Mouse (Mus musculus) brain, adult 10 weeks (tissue): ENCODE measurements around the gene Olfr105-ps. TPM values are rescaled to one million over a fixed set of nuclear protein-coding genes. Genes with fewer than 3 reads are reported as not detected.

Experiments
- polyA plus RNA-seq: library from polyadenylated mRNA; stranded (reverse); fragments of 350-450 nt; fragmentation: Illumina TruSeq; extraction: RNeasy Lipid Tissue Mini Kit (QIAGEN cat#74804); gene quantifications from one replicate; pipeline ENCODE4 v1.2.3, GENCODE M21; 2015; ENCODE audit warnings: low read depth, low replicate concordance

Gene Olfr105-ps
- polyA plus RNA-seq = not detected

DNA sequence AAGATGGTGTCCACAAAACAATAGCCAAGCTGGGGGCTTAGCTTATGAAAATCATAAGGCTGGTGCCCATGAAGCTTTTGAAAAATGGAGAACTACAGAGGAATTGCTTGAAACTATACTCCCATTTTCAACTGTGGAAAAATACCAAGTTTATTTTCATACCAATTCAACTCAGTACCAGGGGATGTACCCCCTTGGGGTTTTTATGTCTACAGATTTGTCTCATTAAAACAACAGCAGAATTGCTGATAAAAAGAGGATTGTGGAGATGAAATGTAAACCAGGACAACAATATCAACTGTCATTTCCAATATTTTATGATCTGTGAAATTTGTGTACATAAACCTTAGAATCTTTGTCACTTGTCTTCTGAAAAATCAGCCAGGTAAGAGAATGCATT, at the start of gene Olfr105-ps:
Gene Olfr105-ps, plus strand, starts transcription at position 301 of the 400 bp plus-strand sequence.

DNA sequence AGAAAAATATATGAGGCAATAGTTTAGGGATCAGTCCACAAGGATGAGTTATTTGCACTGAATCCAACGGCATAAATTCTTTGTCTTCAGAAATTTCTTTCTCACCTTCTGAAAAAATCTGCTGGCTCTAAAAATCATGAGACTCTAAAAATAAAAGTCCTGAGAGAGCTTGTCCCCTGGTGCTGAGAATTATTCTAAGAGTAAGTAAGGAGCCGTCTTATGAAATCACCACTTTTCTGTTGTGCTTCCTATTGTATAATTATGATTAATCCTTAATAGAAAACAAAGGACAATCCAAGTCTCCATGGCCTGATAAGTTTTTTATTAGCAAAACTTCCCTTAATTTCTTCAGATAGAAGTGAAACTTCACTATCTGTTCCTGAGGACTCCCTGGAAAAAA, 39.2 kb upstream of the Olfr105-ps start, which contains the start of gene Olfr103:
Gene Olfr103, minus strand, starts transcription at position 101 of the 400 bp plus-strand sequence.

DNA sequence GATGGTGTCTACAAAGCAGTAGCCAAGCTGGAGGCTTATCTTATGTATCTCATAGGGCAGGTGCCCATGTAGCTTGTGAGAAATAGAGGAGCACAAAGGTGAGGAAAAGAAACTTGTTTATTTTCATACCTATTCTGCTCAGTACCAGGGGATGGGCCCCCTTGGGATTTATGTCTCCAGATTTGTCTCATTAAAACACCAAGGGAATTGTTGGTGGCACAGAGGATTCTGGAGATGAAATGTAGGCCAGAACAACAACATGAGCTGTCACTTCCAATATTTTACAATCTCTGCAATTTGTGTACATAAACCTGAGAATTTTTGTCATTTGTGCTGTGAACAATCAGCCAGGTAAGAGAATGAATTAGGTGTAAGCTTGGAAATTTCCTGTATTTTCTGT, 19.6 kb upstream of the Olfr105-ps start, which contains the start of gene Olfr104-ps:
Gene Olfr104-ps, plus strand, starts transcription at position 301 of the 400 bp plus-strand sequence.

DNA sequence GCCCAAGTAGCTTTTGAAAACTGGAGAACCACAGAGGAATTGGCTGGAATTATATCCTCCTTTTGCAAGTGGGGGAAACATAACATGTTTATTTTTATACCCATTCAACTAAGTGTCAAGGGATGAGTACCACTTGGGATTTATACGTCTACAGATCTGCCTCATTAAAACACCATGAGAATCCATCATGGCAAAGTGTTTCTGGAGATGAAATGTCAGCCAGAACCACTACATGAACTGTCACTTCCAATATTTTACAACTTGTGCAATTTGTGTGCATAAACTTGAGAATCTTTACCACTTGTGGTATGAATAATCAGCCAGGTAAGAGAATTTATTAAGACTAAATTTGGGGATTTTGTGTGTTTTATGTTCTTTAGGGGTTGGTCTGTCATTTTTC, 11.3 kb downstream of the Olfr105-ps start, which contains the start of gene Olfr106-ps:
Gene Olfr106-ps, plus strand, starts transcription at position 301 of the 400 bp plus-strand sequence.

DNA sequence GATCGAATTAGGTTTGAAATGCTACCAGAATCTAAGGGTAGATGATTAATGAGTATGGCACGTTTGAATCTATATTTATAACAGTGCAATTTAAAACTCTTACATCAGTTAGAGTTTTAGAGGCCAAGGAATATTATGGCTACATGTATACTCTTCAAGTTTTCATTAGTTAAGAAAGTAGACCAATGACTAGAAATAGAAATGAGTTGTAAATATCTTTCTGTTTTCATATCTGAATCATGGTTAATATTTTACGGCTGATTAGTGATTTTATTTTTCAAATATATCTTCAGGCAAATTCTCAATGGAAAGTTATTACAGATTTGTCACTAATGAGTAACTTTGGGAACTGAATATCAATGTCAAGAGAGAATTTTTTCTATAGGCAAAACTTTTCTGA, 20.1 kb downstream of the Olfr105-ps start, which contains the start of gene Olfr107:
Gene Olfr107, plus strand, starts transcription at position 301 of the 400 bp plus-strand sequence.

Other genes starting within 250 kb of the Olfr105-ps start
- gene Olfr93, start 217.5 kb upstream of the Olfr105-ps start, polyA plus RNA-seq = not detected
- gene Ubd, start 185.1 kb upstream of the Olfr105-ps start, polyA plus RNA-seq = not detected
- gene Olfr94, start 178.0 kb upstream of the Olfr105-ps start, polyA plus RNA-seq = not detected
- gene Olfr95, start 165.9 kb upstream of the Olfr105-ps start, polyA plus RNA-seq = not detected
- gene Olfr96, start 158.9 kb upstream of the Olfr105-ps start, polyA plus RNA-seq = not detected
- gene Olfr97, start 141.7 kb upstream of the Olfr105-ps start, polyA plus RNA-seq = not detected
- gene Olfr98, start 115.3 kb upstream of the Olfr105-ps start, polyA plus RNA-seq = not detected
- 5.0 TPM for gene H2-M3, start 108.8 kb upstream of the Olfr105-ps start, polyA plus RNA-seq
- gene Olfr99, start 95.6 kb upstream of the Olfr105-ps start, polyA plus RNA-seq = not detected
- gene Olfr101, start 74.7 kb upstream of the Olfr105-ps start, polyA plus RNA-seq = not detected
- not detected for gene Olfr102, start 62.0 kb upstream of the Olfr105-ps start, polyA plus RNA-seq
- not detected for gene Olfr103, start 39.3 kb upstream of the Olfr105-ps start, polyA plus RNA-seq
- gene Olfr104-ps, start 19.5 kb upstream of the Olfr105-ps start, polyA plus RNA-seq = not detected
- gene Olfr106-ps, start 11.4 kb downstream of the Olfr105-ps start, polyA plus RNA-seq = not detected
- not detected for gene Olfr107, start 20.2 kb downstream of the Olfr105-ps start, polyA plus RNA-seq
- not detected for gene Olfr108, start 66.4 kb downstream of the Olfr105-ps start, polyA plus RNA-seq
- gene Olfr109, start 79.9 kb downstream of the Olfr105-ps start, polyA plus RNA-seq = not detected
- gene H2-M2, start 104.5 kb downstream of the Olfr105-ps start, polyA plus RNA-seq = not detected
- not detected for gene Olfr110, start 113.4 kb downstream of the Olfr105-ps start, polyA plus RNA-seq
- not detected for gene Olfr111, start 129.0 kb downstream of the Olfr105-ps start, polyA plus RNA-seq
- gene Olfr112, start 190.4 kb downstream of the Olfr105-ps start, polyA plus RNA-seq = not detected
- gene Olfr113, start 198.6 kb downstream of the Olfr105-ps start, polyA plus RNA-seq = not detected
- not detected for gene Olfr114, start 213.7 kb downstream of the Olfr105-ps start, polyA plus RNA-seq
- gene Olfr115, start 248.1 kb downstream of the Olfr105-ps start, polyA plus RNA-seq = not detected
- not detected for gene Olfr116, start 248.2 kb downstream of the Olfr105-ps start, polyA plus RNA-seq